Mouse (Mus musculus) myocyte (in vitro differentiated cells): ENCODE measurements at regions not wholly inside any gene's neighbourhood (a gene's known extent, or its start where the extent isn't known, plus 50 kb on each side); places are given as distances from the start of the nearest gene placed in this dataset.

Source experiments
- E2F4 ChIP-seq: IDR thresholded peaks from one replicate; pipeline ENCODE4 v1.6.1; 2011; ENCODE audit warnings: mild to moderate bottlenecking, control low read depth, moderate library complexity; ENCODE audit not compliant: insufficient read depth
- MAX ChIP-seq: IDR thresholded peaks from one replicate; pipeline ENCODE4 v1.6.1; 2011; ENCODE audit warnings: low read depth, mild to moderate bottlenecking, control low read depth
- POLR2A ChIP-seq: IDR thresholded peaks from one replicate; pipeline ENCODE4 v1.6.1; 2011; ENCODE audit warnings: low read depth, mild to moderate bottlenecking, control low read depth, moderate library complexity; ENCODE audit not compliant: insufficient read length

GRCm38 (mm10) chr12:16434225-16434624 is 176.5 kb downstream of the Lpin1 start:
- no peak for TF ChIP-seq POLR2A
- TF ChIP-seq MAX, result no peak
- TF ChIP-seq E2F4, result no peak
